Mouse (Mus musculus) embryo, embryonic 11 days (tissue): ENCODE results near the gene Cdiptos.
A peak's percentile ranks its signal among the peaks of the same experiment; 100 is the strongest.

Source experiments
- DNase-seq: peaks from one replicate; pipeline ENCODE4 v3.0.0-alpha.2; 2015

Gene Cdiptos

GRCm38 (mm10) chr7:127013385-127013784 is 37.5 kb upstream of the Cdiptos start:
- no peak for DNase-seq

DNA sequence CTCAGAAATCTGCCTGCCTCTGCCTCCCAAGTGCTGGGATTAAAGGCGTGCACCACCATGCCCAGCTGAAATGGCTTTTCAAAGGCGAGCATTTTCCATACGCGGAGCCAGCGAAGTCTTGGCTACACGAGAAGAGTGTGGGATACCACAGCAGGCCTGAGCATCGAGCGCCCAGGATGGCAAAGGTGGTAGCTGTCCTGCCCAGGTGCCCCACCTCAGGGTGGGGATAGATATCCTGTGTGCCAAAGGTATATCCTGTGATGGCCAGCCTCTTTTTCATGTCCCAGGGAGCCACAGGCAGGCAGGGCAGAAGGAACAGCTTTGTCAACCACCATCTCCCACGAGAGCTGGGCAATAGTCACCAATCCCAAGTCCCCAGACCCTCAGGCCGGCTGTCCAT is 36.9 kb upstream of the Cdiptos start:
- no peak for DNase-seq

DNA sequence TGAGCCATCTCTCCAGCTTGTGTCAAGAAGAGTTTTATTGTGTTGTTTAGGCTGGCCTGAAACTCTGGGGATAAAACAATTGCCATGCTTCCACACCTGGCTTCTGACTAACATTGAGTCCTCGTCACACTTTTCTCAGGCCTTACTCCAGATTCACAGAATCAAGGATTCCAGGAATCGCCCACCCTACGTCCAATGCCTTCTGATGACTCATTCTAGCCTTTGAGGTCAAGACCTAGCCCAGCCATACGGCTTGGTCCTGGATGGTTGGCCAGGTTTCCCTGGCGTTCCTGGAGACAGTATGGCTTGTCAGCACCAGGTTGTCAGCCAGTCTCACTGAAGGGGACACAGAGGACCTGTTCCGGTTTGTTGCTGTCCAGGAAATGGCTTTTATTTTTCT is 36.5 kb upstream of the Cdiptos start:
- DNase-seq = no peak

DNA sequence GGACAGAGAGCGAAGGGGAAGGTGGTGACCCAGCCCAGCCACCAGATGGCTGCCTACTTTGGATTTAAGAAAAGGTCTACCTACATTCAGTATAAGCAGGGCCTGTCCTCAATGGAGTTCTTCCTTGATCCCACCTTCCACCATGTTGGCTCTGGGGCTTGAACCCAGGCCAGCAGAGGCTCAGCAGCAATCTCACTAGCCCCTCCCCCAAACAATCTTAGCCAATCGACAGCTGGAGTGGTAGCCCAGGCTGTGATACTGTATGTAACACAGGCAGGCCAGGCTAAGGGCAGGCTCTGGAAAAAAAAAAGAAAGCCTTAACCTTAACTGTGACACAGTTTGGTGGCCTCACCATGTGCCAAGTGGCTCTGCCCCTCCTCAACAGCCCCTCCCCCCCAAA is 35.8 kb upstream of the Cdiptos start:
- no peak for DNase-seq

- no peak for DNase-seq
Measured at GRCm38 (mm10) chr7:127011051-127011450, 35.2 kb upstream of the Cdiptos start.

DNA sequence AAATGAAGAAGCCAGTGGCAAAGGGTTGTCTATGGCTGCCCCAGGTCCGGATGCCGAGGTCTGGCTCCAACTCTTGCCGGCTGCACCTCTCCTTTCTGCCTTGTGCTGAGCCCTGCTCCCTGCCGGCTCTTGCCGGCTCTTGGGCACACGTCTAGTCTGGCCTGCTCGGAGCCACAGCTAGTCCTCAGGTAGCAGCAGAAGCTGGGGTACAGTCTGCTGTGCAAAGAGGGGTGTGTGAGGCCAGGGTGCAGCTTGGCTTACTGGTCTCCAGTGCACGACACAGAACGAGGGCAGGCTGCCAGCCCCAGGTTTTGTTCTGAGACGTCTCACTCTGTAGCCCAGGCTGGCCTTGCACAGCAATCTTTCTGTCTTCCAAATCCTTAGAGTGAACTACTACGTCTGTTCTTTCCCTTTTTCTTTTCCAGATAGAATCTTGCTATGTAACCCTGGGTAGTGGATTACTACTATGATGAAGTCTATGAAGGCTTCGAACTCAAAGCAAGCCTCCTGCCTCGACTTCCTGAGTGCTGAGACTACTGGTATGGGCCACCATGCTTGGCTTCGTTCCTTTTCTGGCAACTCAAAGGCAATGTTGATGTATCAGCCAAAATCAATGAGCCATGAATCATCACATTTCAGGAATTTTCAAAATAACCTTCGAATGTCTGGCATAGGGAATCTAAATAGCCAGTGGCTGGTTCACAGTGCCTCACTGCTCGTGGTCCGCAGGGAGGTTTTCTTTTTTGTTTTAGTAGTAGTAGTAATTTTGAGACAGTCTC is 33.6 kb upstream of the Cdiptos start:
- DNase-seq = no peak

DNA sequence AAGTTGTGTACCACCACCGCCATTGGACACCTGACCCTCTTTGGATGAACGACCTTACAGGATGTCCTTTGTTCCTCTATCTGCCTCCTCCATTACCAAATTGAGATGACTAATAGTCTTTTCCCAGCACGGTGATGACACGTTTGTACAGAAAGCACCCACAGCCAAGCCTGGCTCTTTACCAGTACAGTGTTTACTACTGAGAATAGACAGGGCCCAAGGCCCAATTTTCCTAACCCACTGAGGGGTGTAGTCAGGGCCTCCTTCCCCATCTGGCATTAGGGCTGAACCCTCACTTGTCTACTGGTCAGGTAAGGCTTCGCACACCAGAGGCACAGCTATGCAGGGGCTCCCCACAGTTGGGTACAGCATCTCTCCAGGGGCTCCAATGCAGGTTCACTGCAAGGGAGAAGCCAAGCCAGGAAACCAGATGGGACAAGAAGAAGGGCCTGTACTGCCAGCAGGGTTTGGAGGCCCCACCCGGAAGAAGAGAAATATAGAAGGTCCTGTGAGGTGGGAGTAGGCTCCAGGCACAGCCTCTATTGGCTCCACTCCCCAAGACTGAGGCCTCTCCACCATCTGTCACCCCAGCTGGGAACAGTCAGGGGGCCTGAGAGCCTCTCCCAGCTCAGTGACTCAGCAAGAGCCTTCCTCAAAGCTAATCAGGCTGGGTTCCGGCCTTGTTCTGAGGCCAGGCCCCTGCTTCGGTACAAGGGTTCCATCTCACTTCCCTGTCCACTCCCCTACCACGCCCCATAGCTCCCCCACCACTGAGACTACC is 32.5 kb upstream of the Cdiptos start:
- DNase-seq = no peak

GRCm38 (mm10) chr7:127007313-127008024 is 31.6 kb upstream of the Cdiptos start:
- no peak for DNase-seq

GRCm38 (mm10) chr7:127004122-127004875 is 28.4 kb upstream of the Cdiptos start:
- DNase-seq = no peak

DNA sequence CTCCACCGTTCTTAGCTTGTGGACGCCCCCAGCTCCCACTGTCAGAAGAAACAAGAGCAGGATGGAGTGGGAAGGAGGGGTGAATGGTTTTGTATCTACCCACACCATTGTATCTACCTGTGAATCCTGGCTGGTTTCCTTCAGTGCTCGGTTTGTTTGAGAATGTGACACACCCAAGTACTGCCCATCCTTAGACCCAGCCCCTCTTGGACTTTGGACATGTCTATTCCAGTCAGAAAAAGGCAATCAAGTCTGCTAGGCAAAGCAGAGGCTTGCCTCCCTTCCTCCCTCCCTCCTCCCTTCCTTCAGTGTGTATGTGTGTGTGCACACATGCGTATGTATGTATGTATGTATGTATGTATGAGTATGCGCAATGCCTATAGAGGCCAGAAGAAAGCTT is 27.7 kb upstream of the Cdiptos start:
- DNase-seq = no peak

GRCm38 (mm10) chr7:126999568-126999967 is 23.7 kb upstream of the Cdiptos start:
- DNase-seq = no peak

DNA sequence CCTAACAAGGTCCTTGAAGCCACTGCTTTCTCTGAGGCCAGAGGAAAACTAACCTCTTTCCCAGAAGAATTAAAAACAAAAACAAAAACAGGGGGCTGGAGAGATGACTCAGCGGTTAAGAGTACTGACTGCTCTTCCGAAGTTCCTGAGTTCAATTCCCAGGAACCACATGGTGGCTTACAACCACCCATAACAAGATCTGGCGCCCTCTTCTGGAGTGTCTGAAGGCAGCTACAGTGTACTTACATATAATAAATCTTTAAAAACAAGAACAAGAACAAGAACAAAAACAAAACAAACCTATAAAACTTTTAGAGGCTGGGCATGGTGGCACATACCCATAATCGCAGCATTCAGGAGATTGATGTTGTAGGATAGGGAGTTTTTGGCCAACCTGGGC is 20.6 kb upstream of the Cdiptos start:
- no peak for DNase-seq

DNA sequence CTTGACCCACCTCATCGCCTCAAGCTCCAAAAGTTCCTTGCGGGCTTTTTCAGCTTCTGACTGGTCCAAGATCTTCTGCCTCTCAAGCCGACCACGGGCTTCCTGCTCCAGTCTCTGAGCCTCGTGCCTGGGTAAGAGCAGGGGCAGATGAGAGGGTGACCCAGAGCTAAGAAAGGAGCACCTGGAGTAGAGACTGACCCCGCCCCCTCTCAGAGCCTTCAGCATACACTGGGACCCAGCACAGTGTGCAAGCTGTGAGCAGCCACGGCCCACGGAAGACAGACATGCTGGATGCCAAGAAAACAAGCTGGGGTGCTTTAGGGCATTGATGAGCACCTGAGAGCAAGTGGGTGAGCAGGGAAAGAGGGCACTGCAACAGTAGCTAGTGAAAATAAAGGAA is 12.9 kb upstream of the Cdiptos start:
- DNase-seq = no peak

DNA sequence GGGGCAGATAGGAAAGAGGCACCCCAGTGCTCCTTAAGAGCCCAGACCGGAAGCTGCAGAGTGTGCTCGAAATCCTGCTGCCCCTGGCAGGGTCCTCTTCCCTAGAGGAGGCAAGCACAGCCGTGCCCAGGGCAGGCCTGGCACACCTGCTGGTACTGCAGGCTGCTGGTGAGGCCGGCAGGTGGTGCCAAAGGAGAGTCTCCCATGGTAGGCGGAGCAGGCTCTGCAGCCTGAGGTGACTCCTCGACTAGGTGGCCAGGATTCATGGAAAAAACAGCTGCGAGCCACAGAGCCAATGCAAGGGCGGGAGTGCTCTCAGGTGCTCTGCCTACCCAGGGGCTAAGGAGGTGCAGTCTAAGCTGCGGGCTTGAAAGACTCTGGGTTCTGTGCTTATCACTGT is 10.4 kb upstream of the Cdiptos start:
- DNase-seq = peak; percentile 27

DNA sequence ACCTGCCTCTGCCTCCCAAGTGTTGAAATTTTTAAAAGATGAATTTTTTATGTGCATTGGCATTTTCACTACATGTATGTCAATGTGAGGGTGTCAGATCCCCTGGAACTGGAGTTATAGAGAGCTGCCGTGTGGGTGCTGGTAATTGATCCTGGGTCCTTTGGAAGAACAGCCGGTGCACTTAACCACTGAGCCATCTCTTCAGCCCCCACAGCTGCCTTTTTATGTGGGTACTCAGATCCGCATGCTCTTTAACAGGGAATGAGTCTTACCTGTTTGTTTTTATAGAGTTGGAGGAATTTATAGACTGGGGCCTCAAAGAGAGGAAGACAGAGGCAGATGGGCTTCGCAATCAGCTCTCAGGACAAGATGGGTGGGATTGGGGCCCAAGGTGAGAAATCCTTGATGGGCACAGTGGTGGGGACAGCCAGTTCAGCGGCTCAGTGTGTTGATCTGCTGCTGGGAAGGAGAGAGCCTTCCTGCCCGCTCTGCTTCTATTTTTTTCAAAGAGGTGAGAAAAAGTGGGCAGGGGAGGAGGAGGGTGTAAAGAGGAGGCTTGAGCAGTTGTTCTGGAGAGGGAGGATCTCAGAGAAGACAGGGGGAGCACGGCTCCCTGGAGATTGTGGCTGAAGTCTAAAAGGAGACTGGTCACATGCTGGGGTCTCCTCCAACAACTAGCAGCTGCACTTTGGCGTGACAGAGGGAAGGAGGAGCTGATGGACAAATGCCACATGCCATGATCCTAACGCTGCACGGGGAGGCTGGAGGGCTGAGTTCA is 9.0 kb upstream of the Cdiptos start:
- DNase-seq = no peak

DNA sequence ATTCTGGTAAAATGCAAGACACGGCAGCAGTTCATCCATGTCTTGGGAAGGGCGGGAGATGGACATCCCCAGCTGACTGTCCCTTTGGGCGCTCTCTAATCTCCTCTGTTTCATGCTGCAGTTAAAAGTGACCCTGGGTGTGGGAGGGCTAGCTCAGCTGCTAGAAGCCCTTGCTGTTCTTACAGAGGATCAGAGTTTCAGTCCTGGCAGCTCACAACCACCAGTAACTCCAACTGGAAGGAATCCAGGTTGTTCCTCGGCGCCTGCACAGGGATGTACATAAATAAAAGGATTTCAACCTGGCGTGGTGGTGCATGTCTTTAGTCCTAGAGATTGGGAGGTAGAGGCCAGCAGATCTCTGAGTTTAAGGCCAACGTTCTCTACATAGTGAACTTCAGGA is 7.2 kb upstream of the Cdiptos start:
- no peak for DNase-seq

- no peak for DNase-seq
Measured at GRCm38 (mm10) chr7:126982054-126982453, 6.2 kb upstream of the Cdiptos start.

DNA sequence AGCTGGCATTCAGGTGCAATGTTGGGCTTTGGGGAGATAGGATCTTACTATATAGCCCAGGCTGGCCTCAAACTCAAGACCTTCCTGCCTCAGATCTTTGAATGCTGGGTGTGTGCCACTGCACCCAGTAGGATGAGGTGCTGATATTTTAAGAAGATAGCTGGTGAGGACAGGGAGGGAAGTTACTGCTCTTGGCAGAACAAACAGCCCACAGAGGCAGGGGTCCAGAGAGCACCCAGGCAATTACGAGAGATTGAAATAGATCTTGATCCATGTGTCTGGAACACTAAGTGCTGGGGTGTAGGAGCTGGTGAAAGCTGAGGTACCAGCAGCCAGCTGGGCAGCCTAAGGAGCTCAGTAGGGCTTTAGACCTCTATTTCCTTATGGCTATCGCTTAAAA is 5.7 kb upstream of the Cdiptos start:
- no peak for DNase-seq

DNA sequence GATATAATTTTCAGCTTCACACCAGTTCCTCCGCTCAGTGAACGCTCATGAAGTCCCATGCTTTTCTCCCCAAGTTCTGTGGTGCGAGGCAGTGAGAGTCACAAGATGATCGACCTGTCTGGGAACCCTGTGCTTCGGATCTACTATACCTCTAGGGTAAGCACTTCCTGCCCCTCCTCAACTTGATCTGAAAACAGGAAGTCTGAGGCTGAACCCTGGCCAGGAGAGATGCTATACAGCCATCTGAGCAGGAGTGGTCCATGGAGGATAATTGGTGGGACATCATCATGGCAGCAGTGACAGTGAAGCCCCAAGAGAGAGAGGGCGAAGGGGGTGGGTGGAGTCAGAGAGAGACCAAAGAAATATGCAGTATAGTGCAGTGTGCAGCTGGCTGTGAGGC is 2.9 kb upstream of the Cdiptos start:
- no peak for DNase-seq

DNA sequence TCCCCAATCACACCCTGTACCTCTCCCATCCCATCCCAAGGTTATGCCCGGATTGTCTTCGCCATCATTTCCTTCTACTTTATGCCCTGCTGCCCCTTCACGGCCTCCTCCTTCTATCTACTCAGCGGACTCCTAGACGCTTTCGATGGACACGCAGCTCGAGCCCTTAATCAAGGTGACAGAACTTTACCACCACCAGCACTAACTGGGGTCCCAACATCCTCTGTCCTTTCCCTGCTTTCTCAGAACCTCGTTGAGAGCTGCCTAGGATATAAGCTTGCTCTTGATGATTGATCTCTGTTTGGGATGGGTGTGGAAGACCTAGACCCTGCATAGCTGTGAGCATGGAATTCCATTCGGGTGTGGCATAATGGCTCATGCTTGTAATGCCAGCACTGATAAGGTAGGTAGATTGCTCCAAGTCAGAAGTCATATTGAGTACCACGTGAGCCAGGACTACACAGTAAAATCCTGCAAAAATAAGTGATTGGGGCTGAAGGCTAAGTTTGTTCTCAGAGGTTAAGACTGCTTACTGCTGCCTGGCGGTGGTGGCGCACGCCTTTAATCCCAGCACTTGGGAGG is 1.1 kb upstream of the Cdiptos start:
- DNase-seq = no peak

- no peak for DNase-seq
Measured at GRCm38 (mm10) chr7:126975893-126975949, 177 bp downstream of the Cdiptos start, which contains the start of gene Cdipt. Gene Cdipt (plus strand): TSS chr7:126975914.

GRCm38 (mm10) chr7:126975493-126975892 is 405 bp downstream of the Cdiptos start:
- no peak for DNase-seq

GRCm38 (mm10) chr7:126967361-126967760 is 8.5 kb downstream of the Cdiptos start:
- DNase-seq = no peak
